Mouse (Mus musculus) layer of hippocampus, postnatal 10 days (tissue): Measurements from ENCODE around the gene Depp1. TPM values are rescaled to one million over a fixed set of nuclear protein-coding genes. Genes with fewer than 3 reads are reported as not detected.
A peak's percentile ranks its signal among the peaks of the same experiment; 100 is the strongest.
"Not testable (repeated sequence)": the region's sequence is repeated elsewhere in the genome, so short reads cannot be mapped to it uniquely, and the experiment has no call there.

ENCODE experiments used
- DNase-seq, 2 experiments: peaks; one replicate each; pipeline ENCODE4 v3.0.0; 2021; ENCODE audit warnings: low spot score in 2 of 2
- long read RNA-seq: library from polyadenylated mRNA; stranded (forward); transcript quantifications from one replicate; pipeline ENCODE4 v2.0.0, GENCODE M21; 2023
- total RNA-seq, 2 experiments: library from RNA; stranded (reverse); gene quantifications; 2 replicates each; pipeline ENCODE4 v1.2.3; 2021

Depp1 gene
- total RNA-seq = 1 to 10 TPM; 1.7 to 3.9 TPM
- long read RNA-seq, partial matches to known transcripts = 0 of 1 reads
- long read RNA-seq, other reads (novel, unspliced or antisense) = 0 of 1 reads

DNA sequence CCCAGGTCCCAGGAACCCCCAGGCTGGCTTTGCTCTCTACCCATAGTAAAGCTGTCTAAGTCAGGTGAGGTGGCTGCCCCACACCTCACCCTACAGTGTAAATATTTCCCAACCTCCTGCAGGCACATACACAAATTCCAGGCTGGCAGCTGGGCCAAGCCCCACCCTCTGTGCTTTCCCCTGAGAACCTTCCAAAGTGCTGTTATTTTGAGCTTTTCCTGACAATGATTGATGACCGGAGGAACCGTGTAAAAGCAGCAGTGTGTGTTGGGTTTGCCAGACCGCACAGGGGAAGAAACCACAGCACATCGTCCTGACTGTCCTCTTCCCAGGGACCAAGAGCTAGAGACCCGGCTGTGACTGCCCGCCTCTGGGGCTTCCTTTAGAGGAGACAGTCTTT lies at the start of gene Depp1:
Gene Depp1, plus strand, starts transcription at position 204 of the 400 bp plus-strand sequence.
- no peak for DNase-seq

DNA sequence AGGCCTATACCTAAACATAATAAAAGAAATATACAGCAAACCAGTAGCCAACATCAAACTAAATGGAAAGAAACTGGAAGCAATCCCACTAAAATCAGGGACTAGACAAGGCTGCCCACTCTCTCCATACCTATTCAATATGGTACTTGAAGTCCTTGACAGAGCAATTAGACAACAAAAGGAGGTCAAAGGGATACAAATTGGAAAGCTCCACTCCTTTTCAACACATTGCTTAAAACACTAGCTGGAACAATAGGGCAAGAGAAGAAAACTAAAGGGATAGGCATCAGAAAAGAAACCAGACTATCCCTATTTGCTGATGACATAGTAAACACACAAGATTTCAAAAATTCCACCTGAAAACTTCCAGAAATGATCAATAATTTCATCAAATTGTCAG lies 49.4 kb upstream of the Depp1 start:
- not testable (repeated sequence) for DNase-seq

DNA sequence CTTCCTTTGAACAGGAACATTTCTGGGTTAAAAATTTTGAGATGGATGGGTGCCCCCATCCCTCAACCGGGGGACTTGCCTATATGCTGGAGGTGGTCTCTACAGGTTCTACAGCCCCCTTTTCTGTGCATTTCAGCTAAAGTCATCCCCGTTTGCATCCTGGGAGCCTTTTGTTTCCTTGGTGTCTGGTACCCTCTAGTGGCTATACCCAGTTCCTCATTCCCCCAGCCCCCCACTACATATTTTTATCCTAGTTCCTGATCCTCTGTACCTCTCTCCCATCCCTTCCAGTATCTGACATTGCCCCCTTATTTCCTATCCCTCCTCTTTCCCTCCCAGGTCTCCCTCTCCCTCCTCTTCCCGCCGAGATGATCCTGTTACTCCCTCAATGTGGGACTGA lies 43.2 kb upstream of the Depp1 start:
- no peak for DNase-seq

DNA sequence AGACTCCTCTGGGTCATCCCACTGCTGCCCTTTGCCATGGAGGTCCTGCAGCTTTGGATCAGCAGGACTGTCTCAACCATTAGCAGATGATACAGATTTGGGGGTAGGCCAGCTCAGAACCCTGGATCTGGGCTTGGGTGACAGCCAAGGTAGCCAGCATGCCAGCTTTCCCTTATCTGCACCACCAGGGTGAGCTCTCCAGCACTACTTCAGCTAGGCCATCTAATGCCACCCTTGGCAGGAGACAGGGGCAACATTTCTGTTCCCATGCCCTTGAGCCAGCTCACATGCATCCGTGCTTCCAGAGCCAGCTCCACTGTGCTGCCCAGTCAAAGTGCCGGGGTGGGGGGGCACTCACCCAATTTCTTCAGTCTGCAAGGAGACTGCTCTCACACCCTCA lies 34.7 kb upstream of the Depp1 start:
- no peak for DNase-seq

DNA sequence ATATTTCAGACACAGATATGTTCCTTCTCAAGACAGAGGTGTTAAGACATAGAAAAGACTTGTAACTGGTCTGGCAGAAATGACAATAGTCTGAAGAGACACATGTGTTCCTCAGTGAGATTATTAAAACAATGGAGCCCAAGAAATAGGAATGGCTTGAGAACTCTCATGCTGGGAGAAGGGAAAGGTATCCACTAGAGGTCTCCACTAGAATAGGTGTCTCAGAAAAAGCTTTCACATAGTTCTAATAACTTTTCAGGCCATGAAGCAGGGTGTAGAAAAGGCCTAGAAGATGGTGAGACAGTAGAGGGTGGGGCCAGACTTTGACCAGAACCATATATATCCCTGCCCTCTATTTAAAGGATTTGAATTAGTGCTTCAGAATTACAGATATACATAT lies 32.3 kb upstream of the Depp1 start:
- DNase-seq = no peak

DNA sequence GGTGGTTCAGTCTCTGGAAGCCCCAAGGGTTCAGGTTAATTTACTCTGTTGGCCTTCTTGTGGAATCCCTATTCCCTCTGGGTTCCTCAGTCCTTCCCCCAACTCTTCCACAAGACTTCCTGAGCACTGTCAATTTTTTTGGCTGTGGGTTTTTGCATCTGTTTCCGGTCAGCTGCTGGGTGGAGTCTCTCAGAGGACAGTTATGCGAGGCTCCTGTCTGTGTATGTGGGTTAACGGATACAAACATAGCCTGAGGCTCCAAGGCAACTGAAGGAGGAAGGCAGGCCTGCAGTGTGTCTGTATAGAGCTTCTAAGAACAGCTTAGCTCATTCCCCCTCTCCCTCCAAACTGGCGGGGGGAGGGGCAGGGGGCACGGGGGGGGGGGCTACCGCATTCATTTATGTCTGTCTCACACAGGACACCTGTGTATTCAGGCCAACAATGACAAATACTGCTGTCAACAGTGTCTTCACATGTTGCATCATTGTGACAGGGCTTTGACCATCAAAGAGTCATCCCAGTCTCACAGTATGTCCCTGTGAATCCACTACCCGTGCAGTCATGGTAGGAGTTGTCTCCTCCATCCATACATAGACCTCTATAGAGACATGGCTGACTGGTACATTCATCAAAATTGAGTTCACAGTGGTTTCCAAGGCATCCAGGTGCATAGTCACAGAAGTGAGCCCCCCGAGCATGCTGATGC lies 28.9 kb upstream of the Depp1 start:
- no peak for DNase-seq

DNA sequence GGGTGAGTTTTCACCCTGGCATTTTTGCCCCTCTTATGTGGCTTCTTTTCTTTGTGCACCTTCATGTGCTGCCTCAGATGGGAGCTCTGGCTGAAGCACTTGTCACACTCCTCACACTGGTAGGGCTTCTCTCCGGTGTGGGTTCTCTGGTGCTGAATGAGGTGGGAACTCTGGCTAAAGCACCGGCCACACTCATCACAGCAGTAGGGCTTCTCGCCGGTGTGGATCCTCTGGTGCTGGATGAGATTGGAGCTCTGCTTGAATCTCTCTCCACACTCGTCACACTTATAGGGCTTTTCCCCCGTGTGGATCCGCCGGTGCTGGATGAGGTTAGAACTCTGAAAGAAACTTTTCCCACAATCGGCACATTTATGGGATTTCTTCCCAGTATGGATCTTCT lies 24.0 kb upstream of the Depp1 start:
- DNase-seq = not testable (repeated sequence)

DNA sequence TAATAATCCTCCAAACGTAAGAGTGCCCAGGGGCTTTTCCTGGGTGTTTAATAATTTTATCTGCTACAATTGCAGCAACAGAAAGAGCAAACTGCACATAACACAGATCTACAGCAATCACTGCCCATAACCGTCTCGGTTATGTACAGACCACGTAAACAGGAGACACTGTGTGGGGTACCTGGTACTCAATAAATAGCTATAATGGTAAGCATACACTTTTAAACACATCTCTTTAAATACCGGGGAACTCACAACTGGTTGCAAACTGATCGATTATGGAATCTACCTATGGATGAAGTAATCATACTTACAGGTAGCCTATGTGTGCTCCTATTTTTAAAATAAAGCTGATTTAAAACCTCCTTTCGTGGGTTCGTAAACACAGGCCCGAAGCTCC lies 22.3 kb upstream of the Depp1 start:
- no peak for DNase-seq

DNA sequence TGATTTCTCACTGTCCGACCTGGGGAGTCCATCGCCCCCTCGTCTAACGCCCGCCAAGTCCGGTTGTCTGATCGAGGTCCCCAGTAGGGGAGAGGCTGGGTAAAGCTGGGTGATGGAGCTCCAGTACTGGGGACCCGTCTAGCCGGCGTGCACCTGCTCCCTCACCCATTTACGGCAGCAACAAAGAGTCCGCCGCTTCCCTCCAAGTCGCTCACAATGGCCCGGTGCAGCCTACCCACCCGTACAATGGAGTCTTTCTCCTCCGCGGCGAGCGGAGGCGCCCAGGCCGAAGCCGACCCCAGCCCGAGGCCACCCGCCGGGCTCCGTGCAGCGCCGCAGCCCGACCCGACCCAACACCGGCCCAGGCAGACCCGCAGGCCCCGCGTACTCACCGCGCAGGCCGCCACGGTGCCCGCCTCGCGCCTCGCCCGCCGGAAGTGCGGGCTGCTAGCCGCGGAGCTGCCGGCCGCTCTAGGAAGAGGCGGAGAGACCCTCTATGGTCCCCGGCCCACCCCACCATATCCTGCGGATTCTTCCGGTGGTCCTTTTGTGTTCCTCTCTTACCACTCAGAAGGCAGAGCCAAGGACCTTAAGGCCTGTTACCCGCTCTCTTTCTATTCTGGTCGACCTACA lies 21.8 kb upstream of the Depp1 start, which contains the start of gene Zfp422:
Gene Zfp422, minus strand, starts transcription at position 461 of the 633 bp plus-strand sequence.
- DNase-seq = peak; percentile 74 to 83

DNA sequence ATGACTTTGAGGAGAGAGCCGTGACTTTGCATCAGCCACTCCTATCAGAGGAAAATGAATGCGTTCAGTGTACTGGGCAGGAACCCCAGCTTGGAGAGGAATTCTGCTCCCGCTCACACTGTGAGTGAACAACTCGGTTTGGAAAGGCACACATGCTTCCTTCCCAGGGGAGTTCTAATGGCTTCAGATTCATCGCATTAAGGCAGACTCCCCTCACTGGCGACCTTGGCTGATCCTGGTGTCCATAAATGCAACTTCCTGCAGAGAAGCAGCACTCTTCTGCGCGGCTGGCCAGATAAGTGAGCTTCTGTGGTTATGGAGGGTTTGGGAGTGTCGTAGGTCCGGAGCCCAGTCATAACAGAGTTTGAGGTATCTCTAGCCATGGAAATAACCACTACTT lies 20.6 kb upstream of the Depp1 start:
- no peak for DNase-seq

DNA sequence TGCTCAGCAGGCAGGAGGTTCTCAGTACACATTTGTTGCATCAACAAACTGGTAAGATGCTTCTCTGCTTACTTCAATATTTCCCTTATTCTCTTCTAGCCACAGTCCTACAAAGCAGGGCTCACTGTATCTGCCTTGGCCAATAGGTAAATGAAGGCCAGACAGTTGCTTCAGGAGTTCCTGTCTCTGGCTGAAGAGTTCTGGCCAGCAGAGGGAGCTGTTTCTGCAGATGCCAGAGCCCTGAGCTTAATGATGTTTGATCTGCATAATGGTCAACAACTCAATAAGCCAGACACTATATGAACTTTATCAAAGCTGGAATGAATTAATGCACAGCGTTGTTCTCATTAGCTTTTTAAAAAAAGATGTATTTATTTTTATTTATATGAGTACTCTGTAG lies 18.3 kb upstream of the Depp1 start:
- peak; percentile 70 to 72 for DNase-seq

DNA sequence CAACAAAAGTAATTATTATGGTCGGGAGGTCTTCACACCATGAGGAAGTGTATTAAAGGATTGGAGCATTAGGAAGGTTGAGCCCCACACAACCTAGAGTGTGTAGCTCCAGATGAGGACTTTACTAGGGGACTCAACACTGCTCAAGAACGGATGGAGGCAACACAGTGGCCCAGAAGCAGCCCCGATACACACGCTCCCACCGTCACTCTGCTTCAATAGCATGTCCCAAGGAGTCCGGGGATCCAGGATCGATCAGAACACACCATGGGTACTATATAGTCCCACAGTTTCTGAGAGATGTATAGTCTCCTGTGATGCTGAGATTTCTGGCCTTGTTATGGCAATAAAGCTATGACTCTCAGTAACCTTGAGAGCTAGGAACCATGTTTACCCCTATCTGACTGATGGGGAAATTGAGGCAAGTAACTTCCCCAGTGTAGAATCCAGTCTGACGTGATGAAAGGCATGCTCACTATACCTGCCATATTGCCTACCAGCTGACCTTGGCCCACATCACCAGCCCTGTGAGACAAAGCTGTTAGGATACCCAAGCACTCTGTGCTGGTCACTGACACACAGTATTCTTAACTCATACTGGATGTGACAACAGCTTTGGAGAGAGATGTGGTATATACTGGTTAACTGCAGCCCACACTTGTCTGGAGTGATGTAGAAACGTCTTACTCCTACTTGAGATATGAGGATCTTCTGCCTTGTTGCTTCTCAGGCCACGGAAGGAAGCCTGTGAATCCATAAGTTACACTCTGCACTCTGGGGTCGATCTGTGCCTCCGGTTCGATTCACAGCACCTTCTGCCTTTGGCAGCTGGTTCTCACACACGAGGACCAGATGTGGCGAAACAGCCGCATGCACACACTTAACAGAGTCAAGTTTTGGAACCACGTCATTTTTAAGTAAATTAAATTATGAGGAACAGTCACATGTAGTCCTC lies 16.4 kb upstream of the Depp1 start:
- DNase-seq = peak in 1 of 2 experiments; percentile 4

DNA sequence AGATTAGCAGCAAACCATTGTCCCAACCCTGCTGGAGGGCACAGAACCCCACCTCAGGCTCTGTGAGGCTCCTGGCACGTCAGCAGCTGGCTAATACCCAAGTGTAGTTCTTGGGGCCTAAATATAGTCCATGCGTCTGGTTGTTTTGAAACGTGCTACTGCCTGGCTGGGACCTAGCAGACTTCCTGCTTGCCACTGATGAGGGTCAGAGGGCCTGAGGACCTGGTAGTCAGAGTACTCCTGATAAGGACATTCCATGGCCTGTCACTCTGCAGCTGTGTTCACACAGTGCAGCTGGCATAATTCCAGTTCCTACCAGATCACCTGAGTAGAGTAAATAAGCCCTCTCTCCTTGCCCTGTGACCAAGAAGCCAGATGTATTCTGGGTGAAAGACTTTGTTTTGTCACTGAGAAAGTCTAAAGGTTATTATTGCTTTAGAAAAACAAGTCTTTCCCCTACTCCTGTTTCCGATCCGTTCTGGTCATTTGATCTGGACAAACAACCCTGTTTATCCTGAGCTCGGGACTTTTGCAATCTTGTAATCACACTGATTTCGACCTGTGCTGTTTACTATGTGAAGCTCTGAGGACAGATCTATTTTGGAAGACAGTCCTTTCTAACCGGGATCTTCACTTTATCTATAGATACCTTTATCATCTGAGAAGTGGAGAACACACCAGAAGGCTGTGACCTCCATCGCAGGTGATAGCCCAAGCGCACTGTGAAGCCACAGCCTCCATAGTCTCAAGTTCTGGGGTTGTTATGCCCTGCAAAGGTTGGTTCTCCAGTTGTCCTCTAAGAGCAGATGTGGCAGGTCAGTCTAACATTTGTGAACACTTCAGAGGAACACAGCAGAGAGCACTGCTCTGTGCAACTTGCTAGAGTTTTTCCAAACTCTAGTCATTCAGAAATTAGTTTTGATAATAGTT lies 14.9 kb upstream of the Depp1 start:
- no peak for DNase-seq

DNA sequence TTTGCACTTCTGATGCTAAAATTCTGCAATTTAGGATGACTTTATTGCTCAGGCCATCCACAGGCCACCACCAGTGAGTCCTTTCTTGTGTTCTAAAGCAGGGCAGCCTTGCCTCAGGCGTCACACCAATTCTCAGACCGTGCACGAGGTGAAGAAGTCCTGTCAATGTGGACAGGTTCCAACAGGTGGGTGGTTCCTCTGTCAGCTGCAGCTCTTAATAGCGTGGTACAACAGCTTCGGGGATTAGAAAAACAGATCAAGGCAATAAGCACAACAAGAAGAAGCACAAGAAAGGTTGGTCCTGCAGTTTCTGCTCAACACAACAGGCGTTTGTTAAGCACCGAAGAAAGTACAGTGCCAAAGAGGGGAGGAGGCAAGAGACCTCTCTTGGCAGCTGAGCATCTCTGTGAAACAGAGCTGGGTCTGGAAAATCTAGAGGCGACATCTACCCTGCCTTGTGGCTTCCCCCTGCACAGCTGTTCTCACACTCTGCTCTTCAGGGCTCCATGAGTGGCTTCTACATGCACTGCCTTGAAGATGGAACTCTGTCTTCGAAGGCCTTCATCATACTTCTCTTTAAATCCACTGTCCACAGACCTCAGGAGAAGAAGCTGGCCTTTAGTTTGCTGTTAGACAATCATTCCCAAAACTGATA lies 13.7 kb upstream of the Depp1 start:
- DNase-seq = no peak

DNA sequence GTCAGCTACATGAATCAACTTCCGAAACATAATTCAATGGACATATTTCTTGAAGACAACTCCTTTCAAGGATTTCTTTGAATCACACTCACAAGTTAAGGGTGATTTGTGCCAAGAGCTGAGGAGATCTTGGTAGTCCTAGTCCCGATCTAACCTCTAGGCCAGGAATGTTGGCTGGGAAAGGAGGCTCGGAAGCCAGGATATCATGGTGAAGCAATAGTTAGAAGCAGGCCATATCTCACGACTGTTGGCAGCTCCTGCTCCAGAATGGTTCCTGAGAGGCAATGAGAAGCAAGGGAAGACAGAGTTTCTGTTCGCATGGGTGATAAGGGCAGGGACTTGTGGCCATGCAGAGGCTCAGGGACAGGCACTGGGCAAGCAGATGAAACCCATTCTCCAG lies 12.9 kb upstream of the Depp1 start:
- DNase-seq = no peak

DNA sequence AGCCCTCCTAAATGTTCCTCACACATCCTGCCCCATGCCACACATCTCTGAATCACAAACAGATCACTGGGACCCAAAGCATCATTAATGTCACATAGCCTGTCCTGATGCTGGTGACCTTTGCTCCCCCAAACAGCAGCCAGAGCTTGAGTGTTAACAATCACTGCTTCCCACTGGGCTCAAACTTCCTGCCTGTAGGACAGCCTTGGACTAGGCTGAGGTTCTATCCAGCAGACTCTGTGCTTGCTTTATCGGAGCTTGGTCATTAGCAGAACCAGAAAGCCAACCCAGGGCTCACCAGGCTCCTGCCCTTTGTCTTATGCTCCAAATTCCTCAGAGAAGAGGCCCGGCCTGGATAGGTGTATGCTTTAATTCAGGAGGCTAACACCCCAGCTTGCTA lies 11.5 kb upstream of the Depp1 start:
- DNase-seq = no peak

DNA sequence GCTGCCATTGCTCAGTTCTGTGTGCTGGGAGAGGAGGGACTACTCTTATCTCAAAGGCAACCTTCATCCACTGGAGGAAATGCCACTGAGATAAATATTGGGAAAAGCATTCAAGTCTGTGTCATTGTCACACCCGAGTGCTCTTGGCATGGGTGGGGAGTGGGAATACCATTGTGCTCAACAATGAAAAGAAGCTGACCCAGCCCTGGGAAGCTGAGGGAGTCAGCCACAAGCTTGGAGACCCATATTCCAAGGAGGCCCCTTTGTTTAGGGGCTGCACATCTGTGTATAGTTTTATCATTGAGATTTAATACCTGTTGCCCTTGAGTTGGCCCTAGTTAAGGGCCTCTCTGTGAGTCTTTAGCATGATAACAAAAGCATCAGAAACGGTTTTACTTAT lies 10.7 kb upstream of the Depp1 start:
- DNase-seq = no peak

DNA sequence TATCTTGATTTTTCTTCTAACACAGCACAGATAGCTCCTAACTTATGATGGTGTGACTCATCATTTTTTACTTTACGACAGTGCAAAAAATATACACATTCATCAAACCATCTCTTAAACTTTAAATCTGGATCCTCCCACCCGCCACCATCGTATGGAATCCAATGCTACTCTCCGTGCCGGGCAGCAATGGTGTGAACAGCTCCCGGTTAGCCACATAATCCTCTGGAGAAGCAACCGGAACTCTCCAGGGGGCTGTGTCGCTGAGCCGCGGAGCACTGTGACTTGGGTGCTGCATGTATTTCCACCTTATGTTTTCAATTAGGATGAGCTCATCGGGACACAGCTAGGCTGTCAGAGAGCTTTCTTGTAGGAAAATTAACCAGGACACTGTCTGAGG lies 7.5 kb upstream of the Depp1 start:
- DNase-seq = no peak

DNA sequence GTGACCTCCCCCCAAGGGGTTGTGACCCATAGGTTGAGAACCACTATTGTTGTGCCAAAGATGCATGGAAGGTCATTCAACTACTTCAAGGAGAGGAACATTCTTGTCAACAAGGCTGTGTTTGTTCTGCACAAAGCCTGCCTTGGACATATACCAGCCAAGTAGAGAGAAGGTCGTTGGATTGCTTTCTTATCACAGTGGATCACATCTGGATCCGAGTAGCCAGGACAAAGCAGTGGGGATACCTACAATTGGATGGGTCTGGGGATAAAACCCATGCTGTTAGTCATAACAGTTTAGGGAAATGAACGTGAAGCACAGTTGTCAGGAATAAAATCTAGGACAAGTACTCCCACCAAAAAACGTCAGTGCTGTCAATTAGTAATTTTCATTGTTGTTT lies 6.5 kb upstream of the Depp1 start:
- no peak for DNase-seq

DNA sequence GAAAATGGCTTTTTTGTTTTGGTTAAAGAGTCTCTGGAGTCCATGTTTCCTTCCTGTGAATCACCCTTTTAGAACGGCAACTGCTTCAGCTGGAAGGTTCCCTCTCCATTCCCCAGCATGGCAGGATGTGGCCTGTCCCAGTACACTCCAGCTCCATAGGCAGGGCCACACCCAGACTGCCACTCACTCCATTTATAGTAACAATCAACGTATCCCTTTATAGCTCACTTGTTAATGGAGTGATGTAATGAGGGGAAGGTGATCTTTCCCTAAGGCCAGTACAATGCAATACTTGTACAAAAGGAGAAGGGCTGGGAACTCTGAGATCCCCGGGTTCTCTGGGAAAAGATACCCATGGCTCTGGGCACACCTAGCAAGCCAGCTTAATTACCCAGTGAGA lies 6.1 kb upstream of the Depp1 start:
- DNase-seq = no peak
